Mouse (Mus musculus): ENCODE results near the gene Rora. TPM values are rescaled to one million over a fixed set of nuclear protein-coding genes. Genes with fewer than 3 reads are reported as not detected.

Rora gene
- polyA plus RNA-seq, 1 experiment, result not detected

- TF ChIP-seq GATA1 (IDR thresholded peaks at IDR 0.05; ENCODE audit: low read length), result no peak
Observed at GRCm38 (mm10) chr9:69224841-69225240, 571.3 kb downstream of the Rora start.

DNA sequence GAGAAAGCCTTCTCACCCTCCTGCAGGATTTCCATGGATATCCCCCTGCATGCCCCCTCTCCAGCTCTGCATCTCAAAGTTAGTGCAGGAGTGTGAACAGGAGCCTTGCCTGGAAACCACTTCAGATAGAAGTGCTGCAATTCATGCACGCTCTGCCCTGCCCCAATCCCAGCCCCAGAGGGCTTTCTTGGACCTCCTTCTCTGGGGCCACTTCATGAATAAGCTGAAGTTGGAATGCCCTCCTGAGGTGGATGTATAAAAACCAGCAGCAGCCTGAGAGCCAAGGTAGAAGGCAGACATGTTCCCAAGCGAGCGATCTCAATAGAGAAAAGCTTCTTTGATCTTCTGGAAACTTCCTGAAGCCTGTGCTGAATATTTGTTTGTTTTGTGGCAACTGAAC is 572.8 kb downstream of the Rora start:
- TF ChIP-seq GATA1 (IDR thresholded peaks at IDR 0.05; ENCODE audit: low read length), result no peak

DNA sequence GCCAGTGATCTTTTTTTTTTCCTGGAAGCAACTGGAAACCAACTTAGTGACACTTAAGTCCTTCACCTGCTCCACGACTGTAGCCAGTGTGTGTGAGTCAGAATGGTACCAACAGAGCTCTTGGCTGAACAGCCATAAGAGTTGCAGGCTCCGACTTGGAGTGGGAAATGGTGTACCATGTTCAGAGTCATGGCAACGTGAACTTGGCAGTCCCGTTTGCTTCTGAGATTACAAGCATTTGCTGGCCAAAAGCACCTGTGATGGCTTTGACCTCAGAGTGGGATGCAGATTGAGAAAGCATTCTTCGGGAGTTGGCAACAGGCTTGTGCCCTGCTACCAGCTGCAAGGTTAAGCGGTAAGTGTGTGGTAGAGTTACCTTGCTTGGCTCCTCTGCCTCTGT is 574.2 kb downstream of the Rora start:
- no peak for TF ChIP-seq GATA1 (IDR thresholded peaks at IDR 0.05; ENCODE audit: low read length)

DNA sequence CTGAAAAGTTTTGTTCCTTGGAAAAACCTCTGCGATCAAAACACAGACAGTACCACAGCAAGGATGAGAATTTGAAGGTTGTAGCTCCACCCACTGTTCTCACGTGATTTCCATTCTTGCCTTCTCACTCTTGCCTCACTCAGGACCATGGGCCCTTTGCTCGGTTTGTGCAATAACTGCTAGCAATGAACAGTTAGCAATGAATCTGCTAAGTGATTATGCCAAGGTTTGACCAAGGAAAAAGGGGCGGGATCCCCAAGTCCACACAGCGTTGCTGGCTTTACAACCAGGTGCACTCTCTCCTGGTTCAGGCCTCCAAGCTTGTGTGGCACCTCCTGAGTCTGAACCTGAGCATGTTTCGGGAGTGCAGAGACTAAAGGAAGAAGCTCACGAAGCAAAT is 576.3 kb downstream of the Rora start:
- no peak for TF ChIP-seq GATA1 (IDR thresholded peaks at IDR 0.05; ENCODE audit: low read length)

DNA sequence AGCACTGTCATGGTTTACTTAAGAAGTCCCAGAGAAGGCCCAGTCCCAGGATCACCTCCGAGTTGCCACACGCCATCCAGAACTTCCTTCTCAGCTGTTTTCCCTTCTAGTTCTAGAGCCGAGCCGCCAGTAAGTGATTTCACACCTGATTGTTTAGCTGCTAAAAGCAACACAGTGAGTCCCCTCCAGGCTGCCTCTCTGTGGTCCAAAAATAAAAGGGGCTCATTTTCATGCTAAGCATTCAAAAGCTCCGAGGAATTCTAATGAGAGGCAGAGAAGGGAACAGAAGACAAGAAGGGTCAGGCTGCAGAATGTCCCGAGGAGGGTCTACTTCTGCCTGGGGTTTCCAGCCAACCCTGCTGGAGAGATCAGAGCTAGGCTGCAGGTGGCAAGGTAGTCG is 580.9 kb downstream of the Rora start:
- TF ChIP-seq GATA1 (IDR thresholded peaks at IDR 0.05; ENCODE audit: low read length), result no peak

- no peak for TF ChIP-seq GATA1 (IDR thresholded peaks at IDR 0.05; ENCODE audit: low read length)
Observed at GRCm38 (mm10) chr9:69237316-69237715, 583.7 kb downstream of the Rora start.

GRCm38 (mm10) chr9:69242538-69242937 is 589.0 kb downstream of the Rora start:
- no peak for TF ChIP-seq GATA1 (IDR thresholded peaks at IDR 0.05; ENCODE audit: low read length)

DNA sequence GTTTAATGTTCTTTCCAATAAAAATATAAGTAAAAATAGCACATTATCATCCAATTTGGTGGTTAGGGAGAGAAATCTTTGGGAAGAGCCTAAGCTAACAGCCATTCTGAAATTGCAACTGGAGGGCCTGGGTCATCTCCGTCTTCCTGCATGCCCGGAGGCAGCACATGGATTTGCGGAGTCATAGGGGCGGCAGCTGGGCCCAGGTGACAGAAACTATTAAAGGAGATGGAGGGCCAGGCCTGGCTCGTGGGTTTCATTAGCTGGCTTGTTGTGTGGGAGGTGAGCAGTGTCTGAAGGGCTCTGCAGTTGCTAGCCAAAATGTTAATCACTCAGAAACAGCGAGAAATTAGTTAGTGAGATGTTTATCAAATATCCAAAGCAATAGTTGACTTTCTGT is 590.0 kb downstream of the Rora start:
- no peak for TF ChIP-seq GATA1 (IDR thresholded peaks at IDR 0.05; ENCODE audit: low read length)

DNA sequence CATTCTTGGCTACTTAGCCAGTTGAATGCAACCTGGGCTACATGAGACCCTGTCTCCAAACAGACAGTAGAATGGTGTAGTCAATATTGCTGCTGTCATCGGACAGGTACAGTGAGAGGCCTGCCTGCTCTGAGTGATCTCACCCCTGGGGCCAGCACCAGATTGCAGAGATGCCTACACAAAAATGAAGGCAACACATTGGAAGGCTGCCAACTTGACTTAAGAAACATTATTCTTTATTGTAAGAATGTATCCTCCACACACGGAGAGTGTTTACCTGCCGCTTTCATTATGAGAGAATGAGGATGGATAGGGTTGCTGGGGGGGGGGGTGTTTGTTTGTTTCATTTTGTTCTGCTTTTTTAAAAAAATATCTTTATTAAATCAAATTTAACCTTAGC is 592.6 kb downstream of the Rora start:
- TF ChIP-seq GATA1 (IDR thresholded peaks at IDR 0.05; ENCODE audit: low read length), result no peak

DNA sequence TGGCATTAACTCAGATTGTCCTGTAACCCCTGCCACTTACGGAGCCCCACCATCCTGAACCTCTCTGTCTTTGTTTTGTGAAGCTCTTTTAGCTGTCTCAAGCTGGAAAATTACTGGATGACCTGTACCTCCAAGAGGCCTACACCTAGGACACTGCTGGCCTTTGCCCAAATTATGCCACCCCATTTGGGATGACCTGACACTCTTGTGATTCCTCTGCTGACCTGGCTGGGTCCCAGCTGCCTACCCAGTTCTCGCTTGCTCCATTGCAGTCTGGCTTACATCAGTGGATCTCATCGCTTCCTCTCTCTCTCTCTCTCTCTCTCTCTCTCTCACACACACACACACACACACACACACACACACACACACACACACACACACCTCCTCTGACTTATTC is 596.0 kb downstream of the Rora start:
- no peak for TF ChIP-seq GATA1 (IDR thresholded peaks at IDR 0.05; ENCODE audit: low read length)

DNA sequence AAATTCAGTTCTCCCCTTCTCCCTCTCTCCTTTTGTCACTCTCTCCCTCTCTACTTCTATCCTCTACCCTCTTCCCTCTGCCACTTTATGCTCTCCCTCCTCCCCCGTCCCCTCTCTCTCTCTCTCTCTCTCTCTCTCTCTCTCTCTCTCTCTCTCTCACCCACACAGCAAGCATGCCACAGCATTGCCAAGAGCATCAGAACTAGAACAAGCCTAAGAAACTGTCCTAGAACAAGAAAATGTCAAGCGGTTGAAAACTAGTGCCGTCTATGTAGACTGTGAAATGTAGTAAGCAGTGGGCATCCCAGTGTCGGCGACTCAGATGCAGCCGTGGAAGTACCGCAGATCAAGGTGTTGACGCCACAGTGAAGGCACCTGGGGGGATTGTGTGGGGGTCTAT is 596.7 kb downstream of the Rora start:
- no peak for TF ChIP-seq GATA1 (IDR thresholded peaks at IDR 0.05; ENCODE audit: low read length)

GRCm38 (mm10) chr9:69258506-69258905 is 604.9 kb downstream of the Rora start:
- TF ChIP-seq GATA1 (IDR thresholded peaks at IDR 0.05; ENCODE audit: low read length), result no peak

- no peak for TF ChIP-seq GATA1 (IDR thresholded peaks at IDR 0.05; ENCODE audit: low read length)
Observed at GRCm38 (mm10) chr9:69259382-69259781, 605.8 kb downstream of the Rora start.

GRCm38 (mm10) chr9:69265151-69265550 is 611.6 kb downstream of the Rora start:
- no peak for TF ChIP-seq GATA1 (IDR thresholded peaks at IDR 0.05; ENCODE audit: low read length)

DNA sequence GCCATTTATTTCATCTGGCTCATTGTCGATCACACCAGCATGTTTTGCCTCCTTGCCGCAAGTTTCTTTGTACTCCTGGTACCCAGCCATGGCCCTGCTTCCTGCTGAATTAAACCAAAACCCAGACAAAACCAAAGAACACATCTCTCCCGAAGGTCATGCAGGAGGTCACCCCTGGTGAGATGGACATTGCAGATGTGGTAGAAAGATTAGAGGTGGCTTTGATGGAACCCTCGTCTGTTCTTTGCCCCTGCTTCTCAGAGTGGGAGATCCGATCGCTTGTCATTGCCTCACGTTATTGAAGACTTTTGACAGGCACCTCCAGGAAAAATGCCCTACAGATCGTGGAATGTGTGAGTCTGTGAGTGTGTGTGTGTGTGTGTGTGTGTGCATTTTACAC is 616.8 kb downstream of the Rora start:
- no peak for TF ChIP-seq GATA1 (IDR thresholded peaks at IDR 0.05; ENCODE audit: low read length)

GRCm38 (mm10) chr9:69270931-69271330 is 617.3 kb downstream of the Rora start:
- TF ChIP-seq GATA1 (IDR thresholded peaks at IDR 0.05; ENCODE audit: low read length), result no peak

GRCm38 (mm10) chr9:69272884-69273283 is 619.3 kb downstream of the Rora start:
- TF ChIP-seq GATA1 (IDR thresholded peaks at IDR 0.05; ENCODE audit: low read length), result no peak

- TF ChIP-seq GATA1 (IDR thresholded peaks at IDR 0.05; ENCODE audit: low read length), result no peak
Observed at GRCm38 (mm10) chr9:69274766-69275485, 621.3 kb downstream of the Rora start.

All from G1E-ER4 (cell line).